Mouse (Mus musculus): Measurements from ENCODE around the gene Ptpn21. TPM values are rescaled to one million over a fixed set of nuclear protein-coding genes. Genes with fewer than 3 reads are reported as not detected.

Gene Ptpn21
- 1.4 and 2.1 TPM in 2 replicates for polyA plus RNA-seq (2021; fragmentation: Nextera tagmentation)
- long read RNA-seq, experiment 1, partial matches to known transcripts = 4 of 4 reads
- long read RNA-seq, experiment 1, other reads (novel, unspliced or antisense) = 0 of 4 reads
- long read RNA-seq, experiment 2, full-length matches to known transcripts = 1 of 6 reads
- long read RNA-seq, experiment 2, partial matches to known transcripts = 4 of 6 reads
- long read RNA-seq, experiment 2, other reads (novel, unspliced or antisense) = 1 of 6 reads

GRCm38 (mm10) chr12:98736951-98737800 lies at the start of gene Ptpn21:
TSS of gene Ptpn21 (minus strand) at chr12:98737405.

GRCm38 (mm10) chr12:98746746-98747379 lies 9.7 kb upstream of the Ptpn21 start, which contains the start of gene Zc3h14:
TSS of gene Zc3h14 (plus strand) at chr12:98746964.

GRCm38 (mm10) chr12:98627392-98628259 lies 109.6 kb downstream of the Ptpn21 start, which contains the start of gene Spata7:
TSS of gene Spata7 (plus strand) at chr12:98628157.

Other genes with a start within 250 kb of the Ptpn21 start
- 6.1 and 6.6 TPM in 2 replicates for gene Kcnk10, start 159.1 kb downstream of the Ptpn21 start, polyA plus RNA-seq (2021; fragmentation: Nextera tagmentation)
- gene Spata7, start 109.2 kb downstream of the Ptpn21 start, polyA plus RNA-seq (2021; fragmentation: Nextera tagmentation) = 14.7 and 16.0 TPM in 2 replicates
- 27.2 and 27.7 TPM in 2 replicates for gene Zc3h14, start 9.6 kb upstream of the Ptpn21 start, polyA plus RNA-seq (2021; fragmentation: Nextera tagmentation)
- 3.0 and 3.7 TPM in 2 replicates for gene Eml5, start 164.1 kb upstream of the Ptpn21 start, polyA plus RNA-seq (2021; fragmentation: Nextera tagmentation)
- 14.0 and 14.2 TPM in 2 replicates for gene Ttc8, start 183.2 kb upstream of the Ptpn21 start, polyA plus RNA-seq (2021; fragmentation: Nextera tagmentation)

Measured in layer of hippocampus, adult 6 months (tissue).